Mouse (Mus musculus) NIH3T3 (cell line): ENCODE measurements at regions not wholly inside any gene's neighbourhood (a gene's known extent, or its start where the extent isn't known, plus 50 kb on each side); places are given as distances from the start of the nearest gene placed in this dataset.

ENCODE experiments used
- DNase-seq: peaks from one replicate; pipeline ENCODE4 v3.0.0-alpha.2; 2012; ENCODE audit warnings: low read depth

GRCm38 (mm10) chr5:24237201-24237600 lies 72.4 kb downstream of the Nupl2 start:
- no peak for DNase-seq

GRCm38 (mm10) chr5:24239006-24239405 lies 74.2 kb downstream of the Nupl2 start:
- no peak for DNase-seq

GRCm38 (mm10) chr5:24244211-24244610 lies 79.4 kb downstream of the Nupl2 start:
- no peak for DNase-seq

GRCm38 (mm10) chr5:24255421-24255820 lies 90.7 kb downstream of the Nupl2 start:
- peak; percentile 44 for DNase-seq

GRCm38 (mm10) chr5:24261098-24261497 lies 90.3 kb downstream of the Kcnh2 start:
- peak; percentile 91 for DNase-seq

GRCm38 (mm10) chr5:24262146-24262545 lies 89.3 kb downstream of the Kcnh2 start:
- DNase-seq, result no peak

- peak; percentile 81 for DNase-seq
Observed at GRCm38 (mm10) chr5:24264151-24264550, 87.3 kb downstream of the Kcnh2 start.

GRCm38 (mm10) chr5:24265431-24265830 lies 86.0 kb downstream of the Kcnh2 start:
- DNase-seq, result no peak

- peak; percentile 97 for DNase-seq
Observed at GRCm38 (mm10) chr5:24266344-24267295, 84.8 kb downstream of the Kcnh2 start.
